Mouse (Mus musculus): ENCODE measurements around the gene Serpinb11.

The Serpinb11 gene

GRCm38 (mm10) chr1:107360898-107361297 is at the start of gene Serpinb11:
Gene Serpinb11, plus strand, starts transcription at chr1:107361198.
- DNase-seq (ENCODE audit: extremely low read depth, insufficient read length, low spot score) = no peak

GRCm38 (mm10) chr1:107345979-107346378 is 15.0 kb upstream of the Serpinb11 start:
- DNase-seq (ENCODE audit: extremely low read depth, insufficient read length, low spot score) = no peak

GRCm38 (mm10) chr1:107346788-107347187 is 14.2 kb upstream of the Serpinb11 start:
- DNase-seq (ENCODE audit: extremely low read depth, insufficient read length, low spot score) = no peak

- no peak for DNase-seq (ENCODE audit: extremely low read depth, insufficient read length, low spot score)
These were observed 10.6 kb upstream of the Serpinb11 start for GRCm38 (mm10) chr1:107350392-107350791.

- no peak for DNase-seq (ENCODE audit: extremely low read depth, insufficient read length, low spot score)
These were observed 9.9 kb upstream of the Serpinb11 start for GRCm38 (mm10) chr1:107351115-107351514.

- DNase-seq (ENCODE audit: extremely low read depth, insufficient read length, low spot score) = no peak
These were observed 8.0 kb upstream of the Serpinb11 start for GRCm38 (mm10) chr1:107353046-107353445.

- no peak for DNase-seq (ENCODE audit: extremely low read depth, insufficient read length, low spot score)
These were observed 5.0 kb downstream of the Serpinb11 start for GRCm38 (mm10) chr1:107365973-107366372.

- DNase-seq (ENCODE audit: extremely low read depth, insufficient read length, low spot score) = no peak
These were observed 7.9 kb downstream of the Serpinb11 start for GRCm38 (mm10) chr1:107368944-107369343.

GRCm38 (mm10) chr1:107376952-107377351 is 16.0 kb downstream of the Serpinb11 start:
- no peak for DNase-seq (ENCODE audit: extremely low read depth, insufficient read length, low spot score)

GRCm38 (mm10) chr1:107378368-107378767 is 17.4 kb downstream of the Serpinb11 start:
- no peak for DNase-seq (ENCODE audit: extremely low read depth, insufficient read length, low spot score)

GRCm38 (mm10) chr1:107381491-107381890 is 20.5 kb downstream of the Serpinb11 start:
- no peak for DNase-seq (ENCODE audit: extremely low read depth, insufficient read length, low spot score)

- DNase-seq (ENCODE audit: extremely low read depth, insufficient read length, low spot score) = no peak
These were observed 21.4 kb downstream of the Serpinb11 start for GRCm38 (mm10) chr1:107382404-107382803.

GRCm38 (mm10) chr1:107384532-107384931 is 23.5 kb downstream of the Serpinb11 start:
- no peak for DNase-seq (ENCODE audit: extremely low read depth, insufficient read length, low spot score)

- DNase-seq (ENCODE audit: extremely low read depth, insufficient read length, low spot score) = no peak
These were observed 28.8 kb downstream of the Serpinb11 start for GRCm38 (mm10) chr1:107389753-107390152.

GRCm38 (mm10) chr1:107397481-107397880 is 36.5 kb downstream of the Serpinb11 start:
- no peak for DNase-seq (ENCODE audit: extremely low read depth, insufficient read length, low spot score)

- no peak for DNase-seq (ENCODE audit: extremely low read depth, insufficient read length, low spot score)
These were observed 38.4 kb downstream of the Serpinb11 start, which contains the start of gene Serpinb7 for GRCm38 (mm10) chr1:107399355-107399754. Gene Serpinb7, plus strand, starts transcription at chr1:107399655.

GRCm38 (mm10) chr1:107402082-107402481 is 41.1 kb downstream of the Serpinb11 start:
- no peak for DNase-seq (ENCODE audit: extremely low read depth, insufficient read length, low spot score)

- no peak for DNase-seq (ENCODE audit: extremely low read depth, insufficient read length, low spot score)
These were observed 53.7 kb downstream of the Serpinb11 start for GRCm38 (mm10) chr1:107414650-107415049.

- no peak for DNase-seq (ENCODE audit: extremely low read depth, insufficient read length, low spot score)
These were observed 61.5 kb downstream of the Serpinb11 start for GRCm38 (mm10) chr1:107422487-107422886.
